In the genomic region with DNA sequence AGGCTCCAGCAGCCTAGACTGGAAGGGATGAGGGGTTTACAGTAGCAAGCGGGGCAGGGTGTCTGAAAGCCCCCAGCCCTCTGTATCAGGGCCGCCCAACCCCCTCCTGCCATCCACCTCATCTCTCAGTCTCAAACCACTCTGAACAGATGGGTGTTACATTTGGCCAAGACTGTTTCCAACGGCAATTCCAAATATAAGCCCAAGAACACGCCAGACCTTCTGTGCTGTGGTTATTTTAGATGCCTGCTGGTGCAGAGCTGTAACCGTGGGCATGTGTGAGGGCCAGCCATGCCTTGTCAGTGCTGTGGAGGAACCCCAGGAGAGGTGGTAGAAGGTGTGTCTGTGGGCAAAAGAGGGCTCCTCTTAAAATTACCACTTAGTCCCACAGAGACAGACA, we compare ENCODE assay signal across 9 mouse cellular contexts.
DNase-seq lines count a peak whose midpoint lies in the region; ATAC-seq and TF ChIP-seq lines count a peak whose summit lies in the region.
"Had no signal": no experiment of that assay in that cellular context is flagged by ENCODE, and none has a peak within 500 bp of the region (broad histone marks: within the 10 kb centered on the region; RNA-seq: fewer than 3 reads in every experiment).

No protein-coding gene starts in this region.

- TF ChIP-seq CTCF in lung, postnatal 0 days (IDR thresholded peaks at IDR 0.05) = no peak
- TF ChIP-seq CTCF in forebrain, postnatal 0 days (IDR thresholded peaks at IDR 0.05; ENCODE audit: low read depth) = no peak

- no peak for TF ChIP-seq EP300 in lung, postnatal 0 days (IDR thresholded peaks at IDR 0.05)

- H3K4me1 ChIP-seq in lung, postnatal 0 days (ENCODE audit: insufficient read depth, low read depth, low read length) = no peaks in the 10 kb centered on the region
- no peaks in the 10 kb centered on the region; the same call in 1 of the 2 replicates for H3K4me1 ChIP-seq in forebrain, postnatal 0 days (ENCODE audit: insufficient read depth)

- DNase-seq in lung, postnatal 0 days (ENCODE audit: low spot score) = no peak
- DNase-seq in lung, postnatal 25 days (ENCODE audit: low spot score) = no peak
- DNase-seq in forebrain, postnatal 0 days = peak; percentile 88
- DNase-seq in left cerebral cortex, adult 11 months (ENCODE audit: low spot score) = peak; percentile 63
- peak; percentile 93 for DNase-seq in telencephalon, adult 2 months (ENCODE audit: low read depth, low spot score)
- DNase-seq in thymus, postnatal 36 days = no peak

- no peak overlapping the region for H3K27ac ChIP-seq in lung, postnatal 0 days (ENCODE audit: low read length)
- peak overlapping the region; percentile 75 for H3K27ac ChIP-seq in forebrain, postnatal 0 days (ENCODE audit: low read depth, low read length)
- H3K27ac ChIP-seq: embryonic facial prominence, embryonic 15.5 days had no signal

- 69% methylated on average over 5 of the region's 5 CpGs for WGBS in lung, postnatal 0 days
- 62% methylated on average over 5 of the region's 5 CpGs for WGBS in forebrain, postnatal 0 days

- H3K9me3 ChIP-seq in lung, postnatal 0 days (ENCODE audit: low read length) = no peaks in the 10 kb centered on the region
- no peaks in the 10 kb centered on the region for H3K9me3 ChIP-seq in forebrain, postnatal 0 days (ENCODE audit: low read length)
- H3K9me3 ChIP-seq: embryonic facial prominence, embryonic 15.5 days had no signal

- no peak overlapping the region for H3K9ac ChIP-seq in lung, postnatal 0 days (replicated peaks; ENCODE audit: low read depth)
- H3K9ac ChIP-seq in forebrain, postnatal 0 days = no peak overlapping the region
- H3K9ac ChIP-seq: embryonic facial prominence, embryonic 15.5 days had no signal

- no peaks in the 10 kb centered on the region for H3K27me3 ChIP-seq in lung, postnatal 0 days (replicated peaks; ENCODE audit: insufficient read depth, low read length)
- no peaks in the 10 kb centered on the region for H3K27me3 ChIP-seq in forebrain, postnatal 0 days (ENCODE audit: insufficient read depth, low read length)
- H3K27me3 ChIP-seq: embryonic facial prominence, embryonic 15.5 days had no signal

- no peaks in the 10 kb centered on the region for H3K36me3 ChIP-seq in lung, postnatal 0 days (ENCODE audit: insufficient read depth, low read length)
- no peaks in the 10 kb centered on the region for H3K36me3 ChIP-seq in forebrain, postnatal 0 days (ENCODE audit: insufficient read depth)

- ATAC-seq in lung, postnatal 0 days = peak; percentile 23; the same call in 1 of the 2 replicates
- peak; percentile 92 for ATAC-seq in forebrain, postnatal 0 days
- ATAC-seq in megakaryocyte, adult 5-6 weeks (ENCODE audit: poor library complexity, severe bottlenecking) = no peak
- ATAC-seq in monocyte, adult 5-6 weeks (replicated peaks; ENCODE audit: insufficient number of reproducible peaks, low FRiP score, low TSS enrichment, poor library complexity, severe bottlenecking) = no peak

- H3K4me2 ChIP-seq in lung, postnatal 0 days (replicated peaks; ENCODE audit: low read depth, low read length) = no peak overlapping the region
- H3K4me2 ChIP-seq in forebrain, postnatal 0 days (ENCODE audit: low read depth) = no peak overlapping the region
- H3K4me2 ChIP-seq: embryonic facial prominence, embryonic 15.5 days had no signal

- H3K4me3 ChIP-seq in lung, postnatal 0 days (ENCODE audit: low read depth, low read length) = no peak overlapping the region
- H3K4me3 ChIP-seq in forebrain, postnatal 0 days (ENCODE audit: low read depth, low read length) = no peak overlapping the region
- H3K4me3 ChIP-seq: embryonic facial prominence, embryonic 15.5 days had no signal

Comparison
In these comparisons a context has a peak if more than half of its experiments do, and no peak if none do; other contexts are left out.
1. ATAC-seq: peak in lung, postnatal 0 days (single experiment) and forebrain, postnatal 0 days (single experiment); none in megakaryocyte, adult 5-6 weeks (single experiment) and monocyte, adult 5-6 weeks (single experiment).
2. DNase-seq: peak in forebrain, postnatal 0 days (single experiment), left cerebral cortex, adult 11 months (single experiment) and telencephalon, adult 2 months (single experiment); none in lung, postnatal 0 days (single experiment), lung, postnatal 25 days (single experiment) and thymus, postnatal 36 days (0 of 2).